Mouse (Mus musculus): ENCODE results near the gene Trp53i11.

The Trp53i11 gene

DNA sequence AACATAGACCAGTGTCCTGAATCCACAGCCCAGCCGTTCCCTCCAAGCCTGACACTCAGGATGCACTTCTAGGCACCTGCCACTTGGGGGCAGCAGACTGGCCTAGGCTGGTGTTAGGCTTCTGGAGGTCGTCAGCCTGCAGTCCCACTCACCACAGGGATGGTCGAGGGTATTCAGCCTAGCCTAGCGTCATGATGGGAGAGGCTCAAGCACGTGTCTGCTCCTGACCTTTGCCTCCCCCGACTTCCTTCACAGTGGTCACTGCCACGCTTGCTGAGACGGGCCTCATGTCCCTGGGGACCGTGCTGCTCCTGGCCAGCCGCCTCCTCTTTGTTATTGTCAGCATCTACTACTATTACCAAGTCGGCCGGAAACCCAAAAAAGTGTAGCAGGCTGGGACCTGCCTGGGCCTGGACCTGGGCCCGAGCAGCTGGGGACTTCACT, 12.2 kb downstream of the Trp53i11 start:
- DNase-seq (ENCODE audit: low read depth, low spot score) = peak; percentile 56

DNA sequence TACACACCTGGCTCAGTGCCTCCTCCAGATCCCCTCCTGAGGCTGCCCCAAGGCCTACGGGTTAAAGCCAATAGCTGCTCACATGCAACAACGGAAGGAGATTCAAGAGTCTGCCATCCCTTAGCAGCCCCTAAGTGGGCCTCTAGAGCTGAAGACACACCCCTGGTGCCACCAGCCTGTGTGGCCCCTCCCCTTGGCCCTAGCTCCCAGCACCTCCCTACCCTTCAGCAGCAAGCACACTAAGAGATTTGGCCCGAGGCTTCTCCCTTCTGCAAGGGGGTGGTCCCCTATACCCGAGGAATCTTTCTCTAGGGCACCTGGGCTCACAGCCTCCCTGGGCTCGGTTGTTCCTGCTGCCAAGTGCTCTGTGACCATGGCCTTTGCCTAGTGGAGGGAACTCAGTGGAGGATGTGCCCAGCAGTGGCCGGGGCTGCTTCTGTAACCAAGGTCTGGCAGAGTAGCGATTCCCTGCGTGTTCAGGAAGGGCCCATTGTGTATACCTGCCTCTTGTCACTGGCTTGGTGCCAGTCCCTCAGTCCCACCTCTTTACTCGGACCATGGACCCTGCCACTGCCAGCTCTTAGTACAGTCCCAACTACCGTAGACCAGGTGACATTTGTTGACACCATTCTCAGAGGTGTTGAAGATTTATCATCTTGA, 13.5 kb downstream of the Trp53i11 start:
- no peak for DNase-seq (ENCODE audit: low read depth, low spot score)

DNA sequence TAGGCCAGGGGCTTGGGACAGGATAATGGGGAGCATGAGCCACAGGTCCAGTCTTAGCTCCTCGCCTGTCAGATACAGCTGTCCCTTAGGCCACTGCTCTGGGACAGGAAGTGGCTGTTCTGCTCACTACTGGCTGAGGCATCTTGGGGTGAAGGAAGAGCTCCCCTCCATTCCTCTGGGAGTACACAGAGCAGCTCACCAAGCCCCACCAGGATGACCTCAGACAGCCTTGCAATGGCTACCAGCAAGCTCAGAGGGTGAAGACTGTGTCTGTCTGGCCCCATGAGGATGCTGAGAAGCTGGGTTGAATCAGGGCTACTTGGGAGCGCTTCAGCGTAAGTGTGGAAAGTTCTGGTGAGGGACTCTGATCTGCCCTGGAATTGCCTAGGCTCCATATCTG, 14.6 kb downstream of the Trp53i11 start:
- no peak for DNase-seq (ENCODE audit: low read depth, low spot score)

DNA sequence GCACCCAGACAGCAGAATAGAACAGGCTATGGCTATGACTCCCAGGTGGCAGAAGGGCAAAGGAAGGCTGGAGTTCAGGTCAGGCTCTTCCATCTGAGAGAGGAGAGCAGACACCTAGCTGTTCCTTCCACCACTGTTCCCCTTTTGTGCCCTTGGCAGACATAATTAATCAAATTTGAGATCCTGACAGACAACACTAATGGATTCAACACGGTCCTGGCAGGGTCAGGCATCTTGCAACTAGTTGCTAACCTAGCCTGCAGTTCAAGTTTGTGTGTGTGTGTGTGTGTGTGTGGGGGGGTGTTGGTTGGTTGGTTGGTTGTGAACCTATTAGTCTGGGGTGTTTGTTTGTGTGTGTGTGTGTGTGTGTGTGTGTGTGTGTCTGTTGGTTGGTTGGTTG, 15.4 kb downstream of the Trp53i11 start:
- no peak for DNase-seq (ENCODE audit: low read depth, low spot score)

DNA sequence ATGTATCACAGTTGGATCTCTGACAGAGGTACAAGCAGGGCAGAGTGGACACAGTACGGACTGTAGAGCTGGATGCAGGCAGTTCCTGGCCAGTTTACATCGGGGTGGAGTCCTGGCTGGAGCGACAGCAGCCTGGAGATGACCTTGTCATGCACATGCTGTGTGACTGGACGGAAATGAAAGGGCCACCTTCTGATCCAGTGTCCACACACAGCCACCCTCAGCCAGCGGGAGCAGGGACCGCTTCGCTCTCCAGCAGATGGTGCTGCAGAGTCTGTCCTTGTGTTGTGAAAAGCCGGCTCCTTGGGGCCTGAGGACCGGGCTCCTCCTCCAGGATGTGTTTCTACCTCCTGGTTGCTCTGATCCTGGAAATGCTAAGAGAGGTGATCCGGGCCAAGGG, 16.3 kb downstream of the Trp53i11 start:
- no peak for DNase-seq (ENCODE audit: low read depth, low spot score)

DNA sequence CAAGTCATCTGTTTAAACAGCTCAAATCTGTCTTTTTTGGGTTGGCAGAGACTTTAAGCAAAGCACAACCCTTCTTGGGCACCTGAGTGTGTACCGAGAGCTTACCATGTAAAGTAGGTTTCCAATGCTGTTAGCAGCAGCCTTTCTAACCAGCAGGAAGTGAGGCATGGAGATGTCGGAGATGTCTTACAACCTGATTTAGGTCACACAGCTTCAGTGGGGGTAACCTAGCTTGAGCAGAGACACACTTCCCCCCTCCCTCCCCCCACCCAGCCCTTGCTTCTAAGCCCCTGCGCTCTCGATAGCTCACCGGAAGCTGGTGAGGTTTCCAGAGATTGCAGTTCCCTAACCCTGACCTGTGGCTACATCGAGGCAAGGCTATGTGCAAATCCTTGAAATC, 17.2 kb downstream of the Trp53i11 start:
- DNase-seq (ENCODE audit: low read depth, low spot score) = no peak

DNA sequence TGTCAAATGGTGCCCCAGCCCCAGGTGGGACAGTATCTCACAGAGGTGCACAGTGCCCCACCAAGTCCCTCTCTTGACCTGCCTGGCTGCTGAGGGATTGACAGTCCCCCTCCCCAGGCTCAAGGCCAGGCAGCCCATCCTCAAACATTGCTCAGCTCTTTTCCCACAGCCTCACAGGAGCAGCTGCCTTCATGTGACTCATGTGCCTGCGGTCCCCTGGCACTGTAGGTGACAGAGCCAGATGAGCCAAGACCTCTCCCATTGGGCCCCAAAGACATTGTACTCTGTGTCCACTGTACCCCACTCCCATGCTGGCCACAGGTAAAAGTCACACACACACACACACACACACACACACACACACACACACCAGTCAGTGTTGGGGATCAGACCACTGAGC, 18.8 kb downstream of the Trp53i11 start:
- no peak for DNase-seq (ENCODE audit: low read depth, low spot score)

DNA sequence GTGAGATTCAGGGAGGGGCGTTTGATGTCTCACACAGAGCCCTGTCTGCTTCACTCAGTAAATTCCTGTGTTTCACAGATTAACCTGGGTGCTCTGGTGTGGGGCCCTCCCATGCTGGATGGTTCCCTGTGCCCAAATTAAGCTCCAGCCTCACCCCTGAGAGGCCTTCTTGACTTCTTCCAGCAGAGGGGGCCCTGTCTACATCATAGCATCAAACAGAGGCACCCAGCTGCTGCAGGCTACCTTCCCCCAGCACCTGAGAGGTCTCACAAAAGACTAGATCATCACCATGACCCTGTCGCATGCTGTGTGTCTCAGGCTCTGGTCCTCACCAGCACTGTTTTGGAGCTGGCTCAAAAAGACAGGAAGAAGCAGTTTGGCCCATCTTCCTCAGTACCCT, 25.0 kb downstream of the Trp53i11 start:
- DNase-seq (ENCODE audit: low read depth, low spot score) = peak; percentile 24

DNA sequence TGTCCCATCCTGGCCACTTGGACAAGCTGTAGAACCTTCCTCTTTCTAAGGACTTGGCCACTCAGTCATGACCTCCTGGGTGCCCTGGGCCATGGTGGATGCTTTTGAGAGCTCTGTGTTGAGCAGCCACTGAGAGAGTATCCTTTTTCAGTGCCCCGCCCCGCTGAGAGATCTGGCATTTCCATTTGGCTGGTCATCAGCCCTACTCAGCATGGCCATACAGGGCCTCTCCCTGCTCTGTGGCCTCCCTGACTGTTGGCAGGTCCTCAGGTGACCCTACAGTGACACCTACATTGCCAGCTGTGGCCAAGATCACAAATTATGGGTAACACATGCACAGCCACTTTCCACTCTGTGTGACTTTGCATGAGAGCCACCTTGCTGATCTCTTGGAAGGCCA, 25.5 kb downstream of the Trp53i11 start:
- no peak for DNase-seq (ENCODE audit: low read depth, low spot score)

DNA sequence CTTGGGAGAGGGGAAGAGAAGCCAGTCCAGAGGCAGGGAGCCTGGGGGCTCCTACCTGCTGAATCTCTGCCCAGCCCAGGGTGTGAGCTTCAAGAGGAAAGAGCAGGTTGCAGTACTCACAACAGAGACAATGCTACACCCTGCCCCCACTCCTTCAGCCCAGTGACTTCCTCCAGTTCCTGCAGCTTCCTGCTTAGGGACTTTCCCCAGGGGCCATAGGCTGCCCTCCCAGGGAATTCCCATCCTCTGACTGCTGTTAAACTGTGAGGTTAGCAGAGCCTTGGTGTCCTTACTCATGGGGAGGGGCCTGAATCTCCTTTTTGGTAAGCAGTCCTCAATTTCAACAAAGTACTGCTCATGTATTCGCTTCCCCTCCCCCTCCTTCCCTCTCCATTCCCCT, 26.8 kb downstream of the Trp53i11 start:
- DNase-seq (ENCODE audit: low read depth, low spot score) = no peak

DNA sequence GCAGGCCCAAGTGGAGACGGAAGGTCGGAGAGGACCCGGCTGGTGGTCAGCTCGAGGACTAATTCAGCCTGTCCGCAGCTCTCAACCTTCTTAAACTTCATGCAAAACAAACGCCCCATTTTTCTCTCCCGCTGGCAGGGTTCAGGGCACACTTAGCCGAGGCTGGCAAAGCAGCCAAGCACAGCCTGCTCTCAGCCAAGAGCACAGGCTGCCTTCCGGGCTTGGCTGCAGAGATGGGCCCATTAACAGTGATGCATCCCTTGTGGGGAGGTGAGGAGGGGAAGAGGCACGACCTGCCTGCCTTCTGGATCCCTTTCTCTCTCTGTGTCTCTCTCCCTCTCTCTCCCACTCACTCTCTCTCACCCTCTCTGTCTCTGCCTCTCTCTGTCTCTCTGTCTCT, 28.4 kb downstream of the Trp53i11 start:
- DNase-seq (ENCODE audit: low read depth, low spot score) = no peak

DNA sequence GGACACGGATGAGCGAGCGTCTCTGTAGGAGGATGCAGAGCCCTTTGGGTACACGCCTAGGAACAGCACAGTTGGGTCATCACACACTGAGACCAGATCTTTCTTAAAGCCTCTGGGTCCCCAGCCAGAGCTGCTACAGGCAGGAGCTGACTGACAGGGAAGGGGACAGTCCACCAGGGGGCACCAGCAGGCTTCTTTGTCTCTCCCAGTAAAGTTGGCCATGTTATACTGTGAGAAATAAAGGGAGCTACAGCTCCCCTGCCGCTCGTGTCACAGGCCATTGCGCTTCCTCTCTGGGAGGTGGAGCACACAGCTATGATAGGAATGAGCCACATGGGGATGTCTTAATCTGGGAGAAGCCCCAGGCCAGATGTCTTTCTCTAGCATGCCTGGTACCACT, 29.7 kb downstream of the Trp53i11 start:
- DNase-seq (ENCODE audit: low read depth, low spot score) = peak; percentile 65

DNA sequence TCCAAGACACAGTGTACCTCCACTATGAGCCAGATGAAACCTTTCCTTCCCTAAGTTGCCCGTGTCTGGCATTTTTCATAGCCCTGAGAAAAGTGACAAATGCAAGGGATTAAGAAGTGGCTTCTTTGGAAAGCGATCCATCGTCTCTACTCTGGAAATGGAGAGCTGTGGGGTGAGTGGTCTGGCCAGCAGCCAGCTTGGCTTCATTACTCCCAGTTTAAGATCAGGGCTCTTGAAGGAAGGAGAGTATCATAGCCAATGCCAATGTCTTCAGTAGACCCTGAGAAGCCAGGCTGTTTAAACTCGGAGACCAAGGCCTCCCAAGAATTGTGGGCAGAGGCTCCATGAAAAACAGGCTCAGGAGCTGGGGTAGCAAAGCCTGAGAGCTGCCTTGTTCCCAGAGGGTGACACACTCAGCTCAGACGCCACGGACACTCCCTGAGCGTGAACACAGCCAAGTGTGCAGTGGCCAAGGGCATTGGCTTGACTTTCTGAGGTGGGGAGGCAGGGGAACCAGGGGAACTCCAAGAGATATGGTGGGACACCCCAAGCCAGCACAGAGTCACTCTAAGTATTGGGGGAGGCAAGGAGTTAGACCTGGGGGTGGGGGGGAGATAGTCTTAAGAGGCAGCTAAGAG, 31.1 kb downstream of the Trp53i11 start:
- DNase-seq (ENCODE audit: low read depth, low spot score) = no peak

DNA sequence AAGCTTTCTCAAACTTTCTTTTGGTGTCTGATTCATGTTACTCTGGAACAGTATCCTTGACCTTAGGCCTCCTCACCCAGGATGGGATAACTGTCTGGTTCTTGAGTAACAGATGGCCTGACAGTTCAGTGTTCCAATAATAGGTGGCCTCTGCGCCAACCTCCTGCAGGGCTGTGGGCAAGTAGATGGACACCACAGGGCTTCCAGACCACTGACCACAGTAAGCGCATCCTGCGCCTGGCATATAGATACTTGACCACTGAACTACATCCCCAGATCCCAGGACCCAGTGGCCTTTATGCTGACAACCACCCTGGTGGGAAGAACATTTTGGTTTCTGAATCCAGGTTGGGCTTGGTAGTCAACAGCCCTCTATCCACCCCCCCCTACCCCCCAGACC, 32.2 kb downstream of the Trp53i11 start:
- DNase-seq (ENCODE audit: low read depth, low spot score) = no peak

DNA sequence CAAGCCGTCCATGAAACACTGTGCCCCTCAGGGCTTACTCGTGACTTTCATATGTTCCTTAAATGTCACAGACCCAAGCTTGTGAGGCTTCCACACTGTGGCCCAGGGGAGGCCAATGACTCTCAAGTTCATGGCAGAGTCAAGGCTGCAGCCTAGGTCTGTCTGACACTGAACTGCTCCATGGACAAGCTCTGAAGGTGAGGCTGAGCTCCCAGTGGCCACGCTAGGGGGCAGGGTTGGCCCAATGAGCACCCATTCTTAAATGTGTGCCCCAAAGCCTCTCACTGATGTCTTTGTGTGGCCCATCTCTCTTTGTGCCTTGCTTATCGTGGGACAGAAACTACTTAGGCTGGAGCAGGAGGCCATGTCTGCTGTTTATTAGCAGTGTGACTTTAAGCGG, 33.1 kb downstream of the Trp53i11 start:
- peak; percentile 31 for DNase-seq (ENCODE audit: low read depth, low spot score)

DNA sequence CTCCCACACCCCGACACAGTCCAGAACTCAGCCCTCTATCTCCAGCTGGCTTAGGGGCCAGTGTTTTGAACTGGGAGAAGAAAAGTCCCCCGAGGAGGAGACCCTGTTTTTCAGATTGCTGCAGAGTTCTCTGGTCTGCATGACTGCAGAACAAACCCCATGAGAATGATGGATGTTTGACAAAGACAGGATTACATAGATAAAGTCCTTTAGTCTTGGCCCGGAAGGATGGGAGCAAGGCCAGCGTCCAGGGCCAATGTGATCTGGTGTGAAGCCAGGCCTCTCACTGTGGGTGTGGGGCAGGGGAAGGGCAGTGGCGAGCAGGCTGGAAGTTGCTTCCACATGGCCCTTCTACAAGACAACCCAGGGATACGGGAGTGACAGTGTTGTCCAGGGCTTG, 36.1 kb downstream of the Trp53i11 start:
- DNase-seq (ENCODE audit: low read depth, low spot score) = no peak

DNA sequence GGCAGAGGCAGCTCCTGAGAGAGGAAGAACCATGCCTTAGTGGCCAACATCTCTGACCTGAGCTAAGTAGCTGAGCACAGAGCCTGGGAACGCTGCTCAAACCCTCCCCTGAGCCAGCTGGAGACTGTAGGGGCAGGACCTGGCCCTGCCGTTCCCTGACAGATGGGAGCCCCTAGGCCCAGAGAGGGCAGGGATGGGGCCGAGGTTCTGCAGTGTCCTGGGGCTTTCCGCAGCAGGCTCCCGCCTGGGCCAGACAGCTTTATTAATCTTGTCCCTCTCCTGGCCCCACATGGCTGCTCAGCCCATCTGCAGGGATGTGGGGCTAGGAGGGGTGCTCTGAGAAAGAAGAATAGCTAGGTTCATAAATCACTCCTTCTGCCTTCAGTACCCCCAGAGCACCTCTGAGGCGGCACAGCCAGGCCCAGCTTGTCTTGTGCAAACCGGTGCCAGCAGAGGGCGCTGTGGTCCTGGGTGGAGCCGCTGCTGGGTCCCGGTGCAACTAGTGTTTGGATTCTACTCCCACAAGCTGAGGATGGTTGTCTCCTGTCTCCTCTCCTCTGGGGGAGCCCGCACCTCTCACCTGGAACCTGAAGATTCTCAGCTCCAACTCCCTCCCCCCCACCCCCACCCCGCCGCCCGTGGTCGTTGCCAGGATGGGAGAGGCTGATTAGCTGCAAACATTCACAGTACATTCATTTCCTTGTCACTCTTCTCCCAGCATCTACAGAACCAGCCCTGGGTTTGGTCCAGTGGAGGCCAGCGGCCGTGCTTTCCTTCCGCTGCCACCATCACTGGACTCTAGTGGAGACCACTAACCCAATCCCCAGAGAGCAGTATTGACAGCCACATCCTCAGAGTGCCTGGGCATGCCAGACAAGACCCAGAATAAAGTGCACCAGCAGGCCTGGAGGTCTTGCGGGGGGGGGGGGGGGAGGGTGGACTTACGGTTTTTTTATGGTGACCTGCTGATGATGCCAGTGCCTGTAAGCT, 39.6 kb downstream of the Trp53i11 start:
- DNase-seq (ENCODE audit: low read depth, low spot score) = peak; percentile 60

DNA sequence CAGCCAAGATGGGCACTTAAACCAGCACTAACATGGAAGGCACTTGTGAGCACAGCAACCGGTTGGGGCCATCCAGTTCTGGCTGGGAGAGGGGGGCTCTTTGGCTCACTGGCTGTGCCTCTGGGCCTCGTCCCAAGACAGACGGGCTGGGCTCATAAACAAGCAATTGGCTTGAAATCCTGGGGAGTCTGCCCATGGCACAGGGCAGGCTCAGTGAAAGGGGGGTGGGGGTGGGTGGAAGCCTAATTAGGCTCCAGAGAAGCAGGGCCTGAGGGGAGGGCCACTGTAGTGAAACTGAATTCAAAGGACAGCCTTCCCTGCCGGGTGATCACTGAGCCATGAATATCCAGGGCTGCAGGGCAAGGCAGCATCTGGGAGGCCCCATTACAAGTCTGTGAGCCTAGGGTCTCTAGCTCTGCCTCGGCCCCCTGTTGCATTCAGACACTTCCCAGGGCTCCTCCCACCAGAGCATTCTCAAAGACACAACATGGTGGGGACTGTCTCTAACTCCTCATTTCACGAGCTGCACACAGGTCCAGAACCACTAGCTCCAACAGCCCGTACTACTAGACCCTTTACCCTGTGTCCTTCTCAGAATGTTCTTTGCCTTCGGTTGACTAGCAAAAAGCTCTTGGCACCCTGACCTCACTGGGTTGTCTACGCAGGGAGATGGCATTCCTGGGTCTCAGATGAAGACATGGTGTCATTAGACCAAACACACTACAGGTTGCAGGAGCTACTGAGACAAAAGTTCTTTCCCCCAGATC, 40.5 kb downstream of the Trp53i11 start:
- DNase-seq (ENCODE audit: low read depth, low spot score) = no peak

DNA sequence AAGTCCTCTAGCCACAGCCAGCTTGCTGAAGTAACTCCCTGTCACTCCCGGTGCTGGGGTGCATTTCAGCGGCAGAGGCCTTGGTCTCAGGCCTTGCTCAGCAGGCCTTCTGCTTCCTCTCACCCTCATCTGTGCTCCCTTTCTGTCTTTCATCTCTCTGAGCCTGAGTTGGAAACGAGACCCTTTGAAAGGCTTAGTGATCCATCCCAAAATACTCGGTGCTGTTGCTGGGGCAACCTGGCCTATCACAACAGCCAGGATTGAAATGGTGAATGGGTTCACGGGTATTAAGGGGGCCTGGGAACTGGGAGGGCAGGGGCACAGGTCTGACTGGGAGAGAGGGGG, 41.1 kb downstream of the Trp53i11 start:
- DNase-seq (ENCODE audit: low read depth, low spot score) = no peak

DNA sequence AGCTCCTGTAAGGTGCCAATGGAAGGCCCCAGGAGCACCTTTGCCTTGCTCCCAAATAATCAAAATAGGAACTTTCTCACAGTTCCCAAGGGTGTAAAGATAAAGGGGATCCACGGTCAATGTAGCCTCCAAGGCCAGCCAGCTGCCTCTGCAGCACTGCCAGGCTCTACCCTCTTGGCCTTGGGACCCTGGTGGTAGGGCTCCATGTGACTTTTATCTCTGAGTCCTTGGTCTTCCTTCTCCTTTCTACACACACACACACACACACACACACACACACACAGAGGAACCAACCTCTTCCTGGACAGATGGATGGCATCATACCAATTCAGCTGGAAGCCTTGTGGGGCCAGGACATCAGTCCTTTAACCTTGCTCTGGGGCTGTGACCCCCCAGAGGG, 44.8 kb downstream of the Trp53i11 start:
- DNase-seq (ENCODE audit: low read depth, low spot score) = no peak

DNA sequence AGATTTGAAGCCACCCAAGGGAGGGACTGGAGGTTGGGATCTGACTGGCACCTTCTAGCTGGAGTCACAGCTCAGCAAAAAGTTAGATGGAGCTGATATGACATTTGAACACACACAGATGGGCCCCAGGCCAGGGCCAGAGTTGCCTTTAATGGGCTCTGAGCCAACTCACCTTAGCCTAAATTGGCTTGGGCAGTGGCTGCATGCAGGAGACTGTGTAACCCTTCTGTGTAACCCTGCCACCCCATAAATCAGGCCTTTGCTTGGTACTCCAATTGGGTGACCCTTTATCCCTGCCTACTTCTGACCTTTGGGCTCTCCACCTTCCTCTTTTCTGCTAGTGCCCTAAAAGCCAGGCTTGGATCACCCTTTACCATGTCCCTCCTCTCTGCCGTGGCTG, 49.7 kb downstream of the Trp53i11 start:
- no peak for DNase-seq (ENCODE audit: low read depth, low spot score)

DNA sequence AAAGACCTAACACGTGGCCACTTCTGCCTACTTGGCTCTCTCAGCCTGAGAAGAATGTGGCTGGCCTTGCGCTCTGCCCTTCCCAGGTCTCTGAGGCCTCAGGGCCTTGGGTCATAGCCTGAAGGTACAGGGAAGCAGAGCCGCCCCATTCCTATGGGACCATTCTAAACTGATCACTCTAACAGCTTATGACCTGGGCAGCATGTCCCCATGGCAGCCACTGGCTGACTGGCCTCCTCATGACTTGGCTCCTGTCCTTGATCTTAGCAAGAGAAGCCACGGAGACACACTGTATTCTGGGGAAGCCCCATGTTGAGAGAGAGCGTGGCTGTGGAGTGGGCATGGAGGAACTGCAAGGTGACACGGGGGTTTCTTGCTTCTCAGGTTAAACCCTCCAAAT, 51.5 kb downstream of the Trp53i11 start:
- DNase-seq (ENCODE audit: low read depth, low spot score) = no peak

Measured in A20 (cell line).